Mouse (Mus musculus): ENCODE data around the gene Klhl6.

GRCm38 (mm10) chr16:19997616-19998015 lies 14.8 kb upstream of the Klhl6 start:
- TF ChIP-seq CTCF (IDR thresholded peaks at IDR 0.05; ENCODE audit: low read depth): no peak
- TF ChIP-seq EP300 (IDR thresholded peaks at IDR 0.05; ENCODE audit: low read depth): no peak
